Mouse (Mus musculus): ENCODE results near the gene Trappc10.
"Not testable (repeated sequence)": the region's sequence is repeated elsewhere in the genome, so short reads cannot be mapped to it uniquely, and the experiment has no call there.

Trappc10 gene

DNA sequence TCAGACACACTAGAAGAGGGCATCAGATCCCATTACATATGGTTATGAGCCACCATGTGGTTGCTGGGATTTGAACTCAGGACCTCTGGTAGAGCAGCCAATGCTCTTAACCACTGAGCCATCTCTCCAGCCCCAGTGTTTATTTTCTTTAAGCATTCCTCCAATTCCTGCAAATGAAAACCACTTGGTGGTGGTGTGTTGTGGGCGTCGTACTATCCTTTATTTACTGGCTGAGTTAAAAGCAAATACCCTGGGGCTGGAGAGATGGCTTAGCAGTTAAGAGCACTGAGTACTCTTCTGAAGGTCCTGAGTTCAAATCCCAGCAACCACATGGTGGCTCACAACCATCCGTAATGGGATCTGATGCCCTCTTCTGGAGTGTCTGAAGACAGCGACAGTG lies 58.4 kb downstream of the Trappc10 start:
- not testable (repeated sequence) for DNase-seq

DNA sequence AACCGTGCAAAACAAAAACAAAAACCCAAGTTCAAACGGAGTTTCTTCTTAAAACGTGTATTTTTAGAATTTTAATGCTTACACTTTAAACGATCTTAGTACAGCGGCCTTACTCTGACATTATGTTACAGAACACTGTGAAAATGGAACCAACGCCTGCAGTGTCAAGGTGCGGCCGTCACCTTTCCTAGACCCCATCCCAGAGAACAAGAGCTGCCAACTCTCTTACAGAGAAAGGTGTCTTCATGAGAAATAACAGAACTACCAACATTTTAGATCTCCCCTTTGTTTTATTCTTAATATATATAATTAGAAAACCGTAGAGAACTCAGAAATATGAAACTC lies 59.1 kb downstream of the Trappc10 start:
- DNase-seq, result no peak

DNA sequence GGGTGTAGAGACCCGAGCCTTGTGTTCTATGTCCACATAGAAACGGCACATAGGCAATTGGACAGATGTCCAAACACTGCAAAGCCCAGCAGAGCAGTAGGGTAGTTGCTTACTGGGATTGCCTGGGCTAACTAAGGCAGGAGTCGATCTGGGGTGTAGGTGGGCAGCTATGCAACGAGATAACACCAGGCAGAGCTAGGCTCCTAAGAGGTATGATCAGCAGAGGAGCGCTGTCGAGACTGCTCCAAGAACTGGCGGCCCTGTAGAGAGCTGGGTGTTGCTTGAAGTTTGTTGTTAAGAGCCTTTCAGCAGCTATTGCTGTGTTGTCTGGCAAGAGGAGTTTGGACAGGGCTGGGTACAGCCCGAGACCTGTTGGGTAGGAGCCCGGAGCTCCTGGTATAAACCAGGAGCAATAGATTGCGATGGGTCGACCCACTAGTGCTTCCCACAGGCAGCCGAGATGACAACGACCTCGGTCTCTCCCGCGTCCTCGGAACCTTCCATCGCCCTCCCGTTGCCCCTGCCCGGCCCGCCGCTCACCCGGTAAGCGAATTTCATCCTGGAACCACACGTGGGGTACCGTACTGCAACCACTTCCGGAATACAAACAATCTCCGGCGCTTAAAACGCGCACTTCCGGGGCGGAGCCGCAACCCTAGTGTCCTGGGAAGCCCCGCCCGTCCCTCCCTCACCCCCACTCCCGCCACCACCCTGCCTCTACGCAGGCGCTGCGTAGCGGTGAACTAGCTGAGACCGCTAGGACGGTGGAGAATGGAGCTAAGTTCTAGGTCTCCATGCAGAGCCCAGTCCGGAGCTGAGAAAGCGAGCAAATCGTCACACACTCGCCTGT lies 59.7 kb downstream of the Trappc10 start, which contains the start of gene Pwp2:
Pwp2 (minus strand) TSS at position 619 of the 850 bp plus-strand sequence.
- DNase-seq, result peak; percentile 90 to 91

DNA sequence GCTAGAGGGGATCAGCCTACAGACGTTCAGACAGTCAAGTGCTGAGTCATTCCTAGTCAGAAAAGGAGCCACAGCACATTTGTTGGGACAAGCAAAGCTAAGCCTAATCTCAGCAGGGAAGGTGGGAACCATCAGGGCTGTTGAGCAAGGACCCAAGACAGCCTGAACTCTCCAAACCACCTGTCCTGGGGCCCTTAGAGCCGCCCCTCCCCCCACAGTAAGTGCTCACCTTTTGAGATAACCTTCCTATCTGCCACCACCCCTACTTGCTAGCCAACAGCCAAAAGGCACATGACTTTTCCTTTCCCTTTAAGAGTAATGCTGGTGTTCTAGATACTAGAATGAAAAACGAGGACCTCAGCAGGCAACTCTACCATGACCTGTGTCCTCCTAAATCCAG lies 60.9 kb downstream of the Trappc10 start:
- DNase-seq, result no peak

DNA sequence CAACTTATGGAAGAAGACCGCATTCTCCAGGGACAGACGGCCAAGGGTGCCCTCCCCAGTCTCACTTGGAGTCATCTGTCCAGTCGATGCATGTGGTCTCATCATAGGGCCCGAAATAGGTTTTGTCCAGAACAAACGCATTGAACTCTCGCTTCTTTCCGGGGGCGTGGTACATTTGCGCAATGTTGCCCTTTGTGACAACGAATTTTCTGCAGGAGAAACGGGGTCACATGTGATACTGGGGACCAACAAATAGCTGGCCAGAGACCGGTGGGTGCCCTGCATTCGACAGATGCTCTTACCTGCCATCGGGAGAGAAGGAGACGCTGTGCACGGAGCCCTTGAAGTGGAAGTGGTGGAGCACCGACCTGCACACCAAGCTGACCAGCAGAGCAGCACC lies 62.1 kb downstream of the Trappc10 start:
- no peak for DNase-seq

DNA sequence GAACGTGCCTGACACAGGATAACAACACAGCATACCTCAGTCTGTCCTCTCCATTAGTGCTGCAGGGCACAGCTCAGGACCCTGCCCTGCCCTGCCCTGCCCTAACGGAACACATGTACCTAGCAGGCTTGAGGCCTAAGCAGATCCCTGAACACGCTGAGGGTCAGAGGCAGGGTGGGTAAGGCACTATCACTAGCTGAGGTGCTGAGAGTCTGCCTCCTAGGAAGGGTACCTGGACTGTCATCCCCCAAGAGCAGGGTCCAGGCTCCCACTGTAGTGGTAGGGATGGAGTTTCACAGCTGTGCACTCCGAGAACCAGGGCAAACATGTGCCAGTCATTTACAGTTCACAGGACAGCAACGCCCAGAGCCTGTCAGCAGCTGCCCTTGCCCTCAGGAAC lies 70.0 kb downstream of the Trappc10 start:
- no peak for DNase-seq

DNA sequence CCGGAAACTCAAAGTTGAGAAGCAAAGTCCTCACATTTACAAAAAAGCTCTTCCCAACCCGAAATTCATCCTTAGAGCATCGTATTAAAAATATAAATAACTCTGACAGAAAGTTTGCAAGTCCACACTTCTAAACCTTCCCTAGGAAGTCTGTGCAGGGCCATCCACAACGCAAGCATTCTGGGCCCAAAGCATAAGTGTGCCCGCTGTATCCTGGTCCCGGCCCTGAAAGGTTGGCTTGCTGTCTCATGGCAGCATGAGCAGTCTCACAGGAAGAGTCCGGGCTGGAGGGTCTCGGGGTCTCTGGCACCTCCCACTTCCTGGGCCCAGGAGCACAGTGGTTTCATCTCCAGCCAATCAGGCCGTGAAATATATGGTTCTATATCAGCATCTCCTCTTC lies 72.9 kb downstream of the Trappc10 start:
- no peak for DNase-seq

DNA sequence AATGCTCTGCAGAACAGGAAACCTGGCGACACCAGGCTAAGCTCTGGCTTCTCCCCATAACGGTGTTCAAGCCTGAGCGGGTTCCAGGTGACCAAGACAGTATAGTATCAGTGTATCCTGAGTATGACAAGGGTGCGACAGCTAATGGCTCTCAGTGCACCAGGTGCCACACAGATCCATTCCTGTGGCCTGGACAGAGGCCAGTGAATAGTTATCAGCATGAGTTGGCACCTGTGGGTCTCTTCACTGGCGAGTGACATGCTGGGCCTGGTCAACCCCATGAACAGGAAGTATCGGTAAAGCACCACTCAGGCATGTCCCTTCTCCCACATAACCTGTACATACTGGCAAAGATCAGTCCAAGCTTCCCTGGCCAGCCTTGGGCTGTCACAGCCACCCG lies 73.4 kb downstream of the Trappc10 start:
- DNase-seq, result no peak

DNA sequence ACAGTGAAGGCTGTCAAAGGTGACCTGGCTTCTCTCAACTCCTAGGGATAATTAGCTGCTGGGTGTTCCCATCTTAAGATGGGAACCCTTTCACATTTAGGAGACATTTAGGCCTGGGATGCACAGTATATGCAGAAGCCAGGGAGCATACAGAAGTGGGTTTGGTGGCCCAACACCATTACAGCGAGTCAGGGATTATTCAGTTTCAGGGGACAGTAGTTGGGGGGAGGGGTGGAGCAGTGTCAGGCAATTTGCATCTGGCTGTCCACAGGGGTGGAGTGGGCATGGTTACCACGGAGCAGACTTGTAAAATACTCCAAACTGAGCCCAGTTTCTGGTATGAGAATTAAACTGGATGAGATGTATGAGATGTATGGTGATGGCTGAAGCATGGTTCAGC lies 74.0 kb downstream of the Trappc10 start:
- DNase-seq, result no peak

DNA sequence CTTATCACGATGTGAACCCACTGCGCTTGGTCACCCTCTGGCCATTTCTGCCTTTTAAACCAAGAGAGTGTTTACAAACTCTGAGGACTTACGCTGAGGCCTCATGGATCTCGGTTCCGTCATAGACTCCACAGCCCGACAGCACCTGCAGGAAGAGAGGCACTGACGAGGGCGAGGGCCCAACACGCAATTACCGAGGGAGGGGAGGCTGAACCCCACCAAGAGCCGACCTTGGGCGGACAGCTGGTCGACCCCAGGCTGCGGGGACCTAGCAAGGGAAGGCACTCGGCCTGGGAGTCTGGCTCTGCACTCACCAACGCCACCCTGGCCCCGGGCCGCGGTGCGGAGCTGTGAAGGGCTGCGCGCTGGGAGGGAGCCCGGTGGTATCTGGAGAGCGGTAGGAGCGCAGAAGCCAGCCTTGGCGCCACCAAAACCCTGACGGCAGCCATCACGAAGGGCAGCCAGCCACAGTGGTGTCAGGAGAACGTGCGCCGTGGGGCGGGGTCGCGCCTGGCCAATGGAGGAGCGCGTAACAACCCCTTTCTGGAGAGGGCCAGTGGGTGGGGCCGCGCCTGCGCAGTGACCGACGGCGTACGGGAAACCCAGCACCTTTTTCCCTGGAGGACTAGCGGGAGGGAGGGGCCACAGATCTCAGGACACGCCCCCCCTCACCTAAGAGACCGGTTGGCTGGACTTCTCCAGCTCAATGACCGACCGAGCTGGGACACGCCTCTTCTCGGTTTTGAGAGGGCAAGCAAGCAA lies 75.0 kb downstream of the Trappc10 start, which contains the start of gene D10Jhu81e:
D10Jhu81e (minus strand) TSS at position 502 of the 762 bp plus-strand sequence.
- DNase-seq, result peak; percentile 100

DNA sequence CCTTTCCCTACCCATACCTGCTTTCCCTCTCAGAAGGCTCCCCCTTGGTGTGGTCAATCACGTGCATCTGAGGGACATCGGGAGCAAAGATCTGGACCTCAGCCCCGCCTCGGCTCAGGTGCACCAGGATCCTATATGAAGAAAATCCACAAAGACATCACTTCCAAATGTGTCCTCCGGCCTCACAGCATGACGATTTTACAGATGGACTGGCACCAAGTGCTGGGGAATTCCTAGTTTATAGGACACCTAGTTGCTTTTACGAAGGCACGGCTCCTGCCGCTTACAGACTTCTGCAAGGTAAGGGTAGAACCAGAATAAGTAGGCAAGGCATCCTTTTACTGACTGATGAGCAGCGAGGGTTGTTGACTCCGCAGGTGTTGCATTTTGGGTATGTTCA lies 75.6 kb downstream of the Trappc10 start:
- peak in 1 of 2 experiments; percentile 35 for DNase-seq

DNA sequence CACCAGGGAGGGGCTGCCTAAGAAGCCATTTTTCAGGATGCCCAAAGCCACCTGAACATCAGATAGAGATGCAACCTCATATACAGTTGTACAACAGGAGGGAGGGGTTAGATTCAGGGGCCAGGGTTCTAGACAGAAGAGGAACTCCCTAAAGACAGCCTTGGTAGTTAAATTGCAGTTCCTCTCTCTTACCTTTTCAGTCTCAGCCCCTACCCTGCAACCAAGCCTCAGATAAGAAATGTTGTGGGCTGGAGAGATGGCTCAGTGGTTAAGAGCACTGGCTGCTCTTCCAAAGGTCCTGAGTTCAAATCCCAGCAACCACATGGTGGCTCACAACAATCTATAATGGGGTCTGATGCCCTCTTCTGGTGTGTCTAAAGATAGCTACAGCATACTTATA lies 76.7 kb downstream of the Trappc10 start:
- DNase-seq, result no peak

DNA sequence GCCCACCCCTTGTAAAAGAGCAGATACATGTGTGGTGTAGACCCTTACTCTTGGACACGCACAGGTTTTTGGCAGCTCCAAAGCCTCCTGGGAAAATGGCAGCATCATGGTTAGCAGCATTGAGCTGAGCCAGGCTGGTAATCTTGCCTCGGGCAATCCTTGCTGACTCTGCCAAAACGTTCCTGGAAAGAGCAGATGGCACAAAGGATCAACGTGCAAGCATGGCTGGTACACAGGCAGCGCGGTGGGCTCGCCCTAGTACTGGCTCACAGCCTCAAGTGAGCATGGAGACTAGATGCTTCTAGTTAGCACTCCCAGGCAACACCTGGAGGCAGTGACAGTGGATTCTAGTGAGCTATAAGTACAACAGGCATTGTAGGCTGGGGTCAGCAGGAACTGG lies 77.1 kb downstream of the Trappc10 start:
- peak; percentile 53 to 55 for DNase-seq

DNA sequence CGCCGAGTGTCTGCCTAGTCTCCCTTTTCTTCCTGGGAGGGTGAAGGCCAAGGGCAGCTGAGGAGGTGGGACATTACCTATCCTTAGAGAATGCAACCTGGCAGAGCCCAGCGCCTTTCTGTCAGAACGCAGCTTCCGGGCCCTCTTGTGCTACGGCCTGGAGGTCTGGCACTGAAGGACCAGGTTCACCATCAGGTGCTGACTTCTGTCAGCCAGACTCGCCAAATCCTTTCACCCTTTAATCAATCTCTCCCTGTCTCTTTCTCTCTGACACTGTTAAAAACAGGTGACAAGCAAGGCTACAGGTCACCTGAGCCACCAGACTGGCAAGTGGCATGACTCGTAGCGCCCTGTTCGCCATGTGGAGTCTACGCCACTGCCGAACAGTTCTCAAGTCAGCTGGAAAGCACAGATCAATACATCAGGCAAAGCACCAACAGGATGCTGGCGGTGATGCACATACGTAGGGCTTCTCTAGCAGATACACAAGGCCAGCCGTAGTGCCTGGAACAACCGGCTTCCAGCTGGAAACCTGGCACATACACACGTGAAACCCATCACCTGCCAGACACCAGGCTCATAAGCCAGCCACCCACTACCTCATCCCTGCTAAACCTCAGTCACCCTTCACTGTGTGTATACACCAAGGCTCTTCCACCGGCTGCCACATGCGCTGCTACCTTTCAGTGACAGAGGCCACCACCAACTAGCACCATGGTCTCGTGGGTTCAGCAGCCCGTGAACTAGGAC lies 79.0 kb downstream of the Trappc10 start:
- DNase-seq, result peak; percentile 46 to 51

DNA sequence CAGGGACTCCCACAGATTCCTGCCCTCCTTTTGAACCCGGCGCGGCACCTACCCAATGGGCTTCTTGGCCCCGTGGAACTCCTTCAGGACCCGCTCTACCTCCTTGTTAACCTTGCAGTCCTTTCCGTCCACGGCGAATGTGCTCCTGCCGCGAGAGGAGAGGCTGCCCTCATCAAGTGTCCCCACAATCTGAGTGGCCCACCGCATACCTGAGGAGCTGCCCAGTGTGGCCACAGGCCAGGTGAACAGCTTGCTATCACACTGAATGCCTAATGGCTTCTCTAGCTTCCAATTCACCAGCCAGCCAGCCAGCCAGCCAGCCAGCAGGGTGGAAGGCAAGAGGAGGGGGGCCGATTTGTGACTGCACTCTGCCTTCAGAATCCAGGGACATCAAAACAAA lies 79.7 kb downstream of the Trappc10 start:
- DNase-seq, result peak; percentile 82 to 84

DNA sequence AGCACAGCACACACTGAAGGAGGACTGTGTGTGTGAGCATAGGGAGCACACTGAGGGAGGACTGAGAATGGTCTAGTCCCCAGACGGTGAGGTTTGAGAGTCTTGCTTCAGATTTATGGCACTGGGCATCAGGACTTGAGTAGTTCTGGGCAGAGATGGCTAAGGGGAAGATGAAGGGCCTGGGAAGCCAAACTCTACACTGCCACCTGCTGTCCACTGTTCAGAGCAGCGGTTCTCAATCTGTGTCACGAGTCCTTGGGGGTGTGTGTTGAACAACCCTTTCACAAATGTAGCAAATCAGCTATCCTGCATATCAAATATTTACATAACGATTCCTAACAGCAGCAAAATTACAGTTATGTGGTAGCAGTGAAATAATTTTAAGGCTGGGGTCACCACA lies 80.5 kb downstream of the Trappc10 start:
- peak; percentile 78 to 80 for DNase-seq

DNA sequence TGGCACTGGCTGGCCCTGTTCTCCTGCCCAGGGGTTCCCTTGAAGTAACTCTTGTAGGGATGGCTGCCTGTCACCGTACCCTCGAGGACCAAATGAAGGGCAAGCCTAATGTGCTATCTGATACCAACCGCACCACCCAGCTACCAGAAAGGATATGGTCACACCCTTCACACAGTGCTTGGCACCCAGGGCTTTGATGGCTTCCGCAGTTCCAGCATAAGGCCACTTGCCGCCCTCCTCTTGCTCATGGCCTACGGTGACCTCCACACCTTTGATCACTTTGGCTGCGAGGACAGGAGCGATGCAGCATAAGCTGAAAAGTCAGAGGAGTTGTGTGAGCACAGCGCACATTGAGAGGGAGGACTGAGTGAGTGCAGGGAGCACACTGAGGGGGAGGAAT lies 81.2 kb downstream of the Trappc10 start:
- no peak for DNase-seq

DNA sequence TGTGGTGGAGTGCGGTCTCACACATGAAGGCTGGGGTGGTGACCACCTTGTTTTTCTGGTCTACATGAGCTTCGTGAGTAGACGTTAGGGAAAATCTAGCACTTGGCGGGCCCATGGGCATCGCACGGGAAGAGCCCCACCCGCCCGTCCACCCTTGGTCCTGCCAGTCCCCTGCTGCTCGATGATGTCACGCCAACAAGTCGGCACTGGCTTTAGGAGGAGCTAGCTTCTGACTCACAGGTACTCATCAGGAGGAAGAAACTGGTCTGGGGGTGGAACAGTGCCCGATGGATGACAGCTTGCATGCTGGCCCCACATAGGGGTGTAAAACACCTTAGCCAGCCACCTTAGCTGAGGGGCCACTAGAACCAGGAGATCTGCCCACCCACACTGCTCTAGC lies 81.8 kb downstream of the Trappc10 start:
- DNase-seq, result no peak

DNA sequence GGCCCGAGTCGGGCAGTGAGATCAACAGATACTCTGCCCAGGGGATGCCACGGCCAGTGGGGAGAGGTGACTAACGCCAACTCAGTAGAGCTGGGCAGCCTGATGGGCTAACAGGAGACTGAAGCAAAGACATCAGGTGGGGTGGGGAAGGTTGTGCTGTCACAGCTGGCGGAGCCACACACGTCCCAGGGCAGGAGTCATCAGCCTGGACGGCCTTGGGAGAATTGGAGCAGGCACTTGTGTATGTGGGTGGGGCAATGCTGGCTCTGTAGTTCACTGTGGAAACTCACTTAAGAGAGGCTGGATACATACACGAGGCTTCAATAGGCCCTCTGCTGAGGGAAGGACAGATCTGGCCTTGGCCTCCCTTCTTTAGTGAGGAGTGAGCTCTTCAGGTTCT lies 83.3 kb downstream of the Trappc10 start:
- DNase-seq, result no peak

DNA sequence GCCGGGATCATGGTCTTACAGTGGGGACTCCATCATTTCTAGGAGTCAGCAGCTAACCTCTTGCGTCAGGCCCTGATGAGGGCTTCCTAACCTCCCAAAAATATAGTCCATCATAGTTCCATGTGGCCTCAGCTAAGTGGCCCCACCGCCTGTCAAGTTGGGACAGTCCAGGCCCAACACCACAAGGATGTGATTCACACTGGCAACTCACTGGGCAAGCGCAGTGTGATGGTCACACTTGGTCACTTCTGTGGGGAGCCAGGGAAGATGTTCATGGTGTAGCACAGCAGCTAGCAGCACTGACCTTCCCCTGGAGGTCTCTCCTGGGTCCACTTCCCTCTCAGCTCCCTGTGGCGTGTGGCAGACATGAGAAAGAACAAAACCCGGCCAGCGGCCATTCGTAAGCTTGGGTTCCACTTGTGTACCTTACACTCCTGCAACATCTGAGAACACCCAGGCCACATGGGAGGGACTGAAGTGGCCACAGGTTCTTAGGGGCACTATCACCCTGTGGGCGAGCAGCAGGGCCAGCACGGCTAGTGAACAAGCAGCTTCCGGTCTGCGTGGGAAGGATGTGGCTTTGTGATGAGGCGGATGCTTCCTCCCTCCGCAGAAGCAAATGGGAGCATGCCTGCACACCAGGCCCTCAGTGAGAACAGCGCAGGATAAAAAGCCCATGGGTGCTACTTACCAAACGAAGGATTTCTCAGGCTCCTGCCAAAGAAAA lies 83.9 kb downstream of the Trappc10 start:
- DNase-seq, result no peak

DNA sequence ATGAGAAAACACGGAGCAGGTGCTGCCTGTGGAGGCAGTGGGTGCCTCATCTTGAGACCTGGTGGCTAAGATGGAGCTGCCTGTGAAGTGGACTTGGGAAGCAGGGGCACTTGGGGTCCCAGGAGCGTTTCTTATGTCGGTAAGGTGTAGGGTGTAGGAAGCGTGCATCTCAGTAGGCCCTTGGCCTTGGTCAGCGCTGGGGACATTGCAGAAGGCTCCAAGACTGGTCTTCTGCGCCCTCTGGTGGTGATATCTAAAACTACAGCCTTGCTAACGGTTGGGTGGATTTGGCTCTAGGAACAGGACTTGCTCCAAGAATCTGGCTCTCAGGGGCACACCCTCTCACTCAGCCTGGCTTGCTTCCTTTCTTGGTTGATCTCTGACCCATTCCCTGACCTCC lies 84.5 kb downstream of the Trappc10 start:
- peak; percentile 86 to 87 for DNase-seq

DNA sequence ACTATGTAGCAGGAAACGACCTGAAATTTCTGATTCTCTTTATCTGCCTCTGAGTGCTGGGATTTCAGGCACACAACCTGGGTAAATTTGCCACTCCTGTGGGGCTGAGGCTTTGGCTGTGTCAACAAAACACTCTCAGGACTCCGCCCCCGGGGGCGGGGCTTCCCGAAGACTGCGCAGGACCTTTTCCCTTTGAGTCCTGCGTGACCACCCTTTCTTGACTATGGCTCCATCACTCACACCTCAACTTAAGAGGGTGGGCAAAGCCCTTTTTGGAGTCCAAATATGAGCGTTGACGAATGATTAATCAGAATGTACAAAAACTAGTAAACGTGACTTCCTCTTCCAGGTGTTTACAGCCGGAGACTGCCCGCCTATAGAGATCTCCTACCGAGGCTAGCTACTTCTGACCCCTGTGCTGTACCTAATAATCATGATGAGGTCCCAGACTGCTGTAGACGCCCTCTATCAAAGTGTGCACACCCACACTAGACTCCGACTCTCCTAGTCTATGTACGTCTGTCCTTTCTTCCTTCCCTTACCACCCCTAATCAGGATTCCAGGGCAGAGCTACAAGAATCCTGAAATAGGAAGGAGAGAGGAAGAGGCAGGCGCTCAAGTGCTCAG lies 85.1 kb downstream of the Trappc10 start:
- peak; percentile 71 to 72 for DNase-seq
